Mouse (Mus musculus): ENCODE data around the gene Ccdc160. TPM values are rescaled to one million over a fixed set of nuclear protein-coding genes. Genes with fewer than 3 reads are reported as not detected.

Gene Ccdc160
- total and polyA plus RNA-seq, 3 experiments, result not detected

DNA sequence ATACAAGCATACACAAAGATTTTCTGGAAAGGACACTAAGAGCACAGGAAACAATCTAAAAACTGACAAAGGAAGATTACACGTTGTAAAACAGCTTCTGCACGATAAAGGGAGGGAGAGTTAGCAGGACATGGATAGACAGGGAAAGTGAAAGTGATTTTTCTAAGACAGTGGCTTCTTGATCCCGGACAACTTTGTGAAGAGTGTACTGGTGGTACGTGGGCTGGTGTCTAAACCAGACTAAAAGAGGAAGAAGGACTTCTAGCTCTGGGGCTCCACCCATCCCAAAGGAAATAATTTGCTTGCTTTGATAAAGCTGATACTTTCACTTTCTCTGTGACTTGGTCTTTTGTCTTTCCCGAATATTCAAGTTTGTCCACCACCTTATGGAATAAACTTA, 7.1 kb upstream of the Ccdc160 start:
- Histone ChIP-seq H3K79me2 (ENCODE audit: control insufficient read depth, insufficient read depth, low read length, poor library complexity) (no peaks in the 10 kb centered on the region), H3K9ac (ENCODE audit: control insufficient read depth, low read depth, low read length, poor library complexity, severe bottlenecking) (no peak overlapping the region), H3K27ac (ENCODE audit: control insufficient read depth, low read depth, low read length) (no peak overlapping the region), H3K4me3 (ENCODE audit: control insufficient read depth in 1 of 2, insufficient read depth in 1 of 2, low read depth in 2 of 2, low read length in 2 of 2) (peak overlapping the region; percentile 57 to 64), H3K36me3 (ENCODE audit: control insufficient read depth in 1 of 2, insufficient read depth in 2 of 2, low read length in 2 of 2) (no peaks in the 10 kb centered on the region), H3K4me1 (ENCODE audit: control insufficient read depth in 1 of 2, insufficient read depth in 2 of 2, low read length in 2 of 2) (no peaks in the 10 kb centered on the region), H3K27me3 (ENCODE audit: control insufficient read depth in 1 of 2, insufficient read depth in 2 of 2, low read length in 2 of 2) (no peaks in the 10 kb centered on the region), H3K9me3 (replicated peaks; ENCODE audit: insufficient read depth, low read length) (no peaks in the 10 kb centered on the region)
- DNase-seq (ENCODE audit: low read depth, low spot score), result peak; percentile 53
- TF ChIP-seq NELFE (IDR thresholded peaks at IDR 0.05; ENCODE audit: low read depth, low read length), result no peak

DNA sequence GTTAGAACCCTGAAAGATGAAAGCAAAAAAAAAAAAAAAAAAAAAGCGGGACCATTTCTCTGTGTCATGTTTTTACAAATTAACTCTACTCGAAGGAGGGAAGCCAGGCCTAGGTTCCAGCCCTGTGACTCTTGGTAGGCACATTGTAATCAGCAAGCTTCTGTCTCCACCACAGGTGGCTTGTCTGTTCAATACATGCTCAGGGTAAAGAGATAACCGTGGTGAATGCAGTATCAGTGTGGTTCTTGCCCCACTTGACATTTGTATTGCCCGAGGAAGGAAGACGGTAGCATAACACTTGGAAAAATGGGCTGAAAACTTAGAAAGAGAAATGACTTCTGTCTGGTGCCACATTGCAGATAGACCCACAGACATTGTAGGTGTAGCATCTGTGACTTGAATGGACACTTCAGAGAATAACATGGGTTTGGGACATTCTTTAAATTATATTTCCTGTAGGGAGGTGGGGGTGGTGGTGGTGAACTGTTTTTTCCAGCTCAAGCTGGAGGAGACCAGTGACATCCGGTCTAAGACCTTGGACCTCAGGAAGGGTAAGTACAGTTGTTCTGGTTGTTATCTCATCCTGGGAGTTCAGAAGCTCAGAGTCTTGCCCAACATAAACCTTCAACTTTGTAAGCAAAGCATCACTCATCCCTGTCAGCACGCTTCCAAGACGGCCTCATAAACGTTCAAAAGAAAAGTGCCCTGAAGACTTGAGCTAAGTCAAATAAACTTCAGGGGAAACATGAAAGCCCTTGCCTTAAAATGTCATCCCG, 1.1 kb downstream of the Ccdc160 start:
- Histone ChIP-seq H3K36me3 (ENCODE audit: control insufficient read depth in 1 of 2, insufficient read depth in 2 of 2, low read length in 2 of 2) (no peaks in the 10 kb centered on the region), H3K4me1 (ENCODE audit: control insufficient read depth in 1 of 2, insufficient read depth in 2 of 2, low read length in 2 of 2) (no peaks in the 10 kb centered on the region), H3K9me3 (replicated peaks; ENCODE audit: insufficient read depth, low read length) (no peaks in the 10 kb centered on the region), H3K9ac (ENCODE audit: control insufficient read depth, low read depth, low read length, poor library complexity, severe bottlenecking) (no peak overlapping the region), H3K27ac (ENCODE audit: control insufficient read depth, low read depth, low read length) (no peak overlapping the region), H3K79me2 (ENCODE audit: control insufficient read depth, insufficient read depth, low read length, poor library complexity) (no peaks in the 10 kb centered on the region), H3K4me3 (ENCODE audit: control insufficient read depth in 1 of 2, insufficient read depth in 1 of 2, low read depth in 2 of 2, low read length in 2 of 2) (no peak overlapping the region), H3K27me3 (ENCODE audit: control insufficient read depth in 1 of 2, insufficient read depth in 2 of 2, low read length in 2 of 2) (no peaks in the 10 kb centered on the region; a peak in 1 of 4 replicates)
- no peak for DNase-seq (ENCODE audit: low read depth, low spot score)
- TF ChIP-seq SIN3A (IDR thresholded peaks at IDR 0.05; ENCODE audit: low read length) (no peak), NELFE (IDR thresholded peaks at IDR 0.05; ENCODE audit: low read depth, low read length) (no peak), ZMIZ1 (IDR thresholded peaks at IDR 0.05; ENCODE audit: low read depth, low read length) (no peak), ZNF384 (IDR thresholded peaks at IDR 0.05; ENCODE audit: low read depth, low read length) (no peak), RCOR1 (IDR thresholded peaks at IDR 0.05; ENCODE audit: low read depth, low read length) (no peak), POLR2A (IDR thresholded peaks at IDR 0.05; ENCODE audit: control insufficient read depth in 1 of 2, insufficient read depth in 1 of 2, low read depth in 1 of 2, low read length in 2 of 2, poor library complexity in 1 of 2) (no peak), USF2 (IDR thresholded peaks at IDR 0.05; ENCODE audit: borderline replicate concordance in 1 of 2, insufficient read depth in 1 of 2, low read depth in 1 of 2, low read length in 2 of 2) (no peak), TAL1 (IDR thresholded peaks at IDR 0.05; ENCODE audit: low read length) (no peak), CHD1 (IDR thresholded peaks at IDR 0.05; ENCODE audit: low read depth, low read length) (no peak), MAX (IDR thresholded peaks at IDR 0.05; ENCODE audit: low read length) (no peak), ETS1 (IDR thresholded peaks at IDR 0.05; ENCODE audit: low read depth, low read length) (no peak), USF1 (IDR thresholded peaks at IDR 0.05; ENCODE audit: low read depth, low read length) (no peak), GATA1 (IDR thresholded peaks at IDR 0.05; ENCODE audit: low read depth, low read length) (no peak), NRF1 (IDR thresholded peaks at IDR 0.05; ENCODE audit: insufficient read depth, low read depth, low read length, poor library complexity, severe bottlenecking) (no peak), GABPA (IDR thresholded peaks at IDR 0.05; ENCODE audit: low read depth, low read length) (no peak), POLR2AphosphoS5 (IDR thresholded peaks at IDR 0.05; ENCODE audit: borderline replicate concordance, low read depth, low read length) (no peak), MAFK (IDR thresholded peaks at IDR 0.05; ENCODE audit: borderline replicate concordance, low read depth, low read length) (no peak), ELF1 (IDR thresholded peaks at IDR 0.05; ENCODE audit: low read depth, low read length) (no peak), MXI1 (IDR thresholded peaks at IDR 0.05; ENCODE audit: low read depth, low read length) (no peak)

Data from MEL (cell line).